Mouse (Mus musculus): ENCODE measurements around the gene Atrnl1. TPM values are rescaled to one million over a fixed set of nuclear protein-coding genes. Genes with fewer than 3 reads are reported as not detected.

Atrnl1 gene
- 1 to 10 TPM; 4.4 to 5.0 TPM for total RNA-seq (2021)
- long read RNA-seq, experiment 1, full-length matches to known transcripts = 1 of 1 reads
- long read RNA-seq, experiment 1, partial matches to known transcripts = 0 of 1 reads
- long read RNA-seq, experiment 1, other reads (novel, unspliced or antisense) = 0 of 1 reads
- long read RNA-seq, experiment 2 = 0 reads

DNA sequence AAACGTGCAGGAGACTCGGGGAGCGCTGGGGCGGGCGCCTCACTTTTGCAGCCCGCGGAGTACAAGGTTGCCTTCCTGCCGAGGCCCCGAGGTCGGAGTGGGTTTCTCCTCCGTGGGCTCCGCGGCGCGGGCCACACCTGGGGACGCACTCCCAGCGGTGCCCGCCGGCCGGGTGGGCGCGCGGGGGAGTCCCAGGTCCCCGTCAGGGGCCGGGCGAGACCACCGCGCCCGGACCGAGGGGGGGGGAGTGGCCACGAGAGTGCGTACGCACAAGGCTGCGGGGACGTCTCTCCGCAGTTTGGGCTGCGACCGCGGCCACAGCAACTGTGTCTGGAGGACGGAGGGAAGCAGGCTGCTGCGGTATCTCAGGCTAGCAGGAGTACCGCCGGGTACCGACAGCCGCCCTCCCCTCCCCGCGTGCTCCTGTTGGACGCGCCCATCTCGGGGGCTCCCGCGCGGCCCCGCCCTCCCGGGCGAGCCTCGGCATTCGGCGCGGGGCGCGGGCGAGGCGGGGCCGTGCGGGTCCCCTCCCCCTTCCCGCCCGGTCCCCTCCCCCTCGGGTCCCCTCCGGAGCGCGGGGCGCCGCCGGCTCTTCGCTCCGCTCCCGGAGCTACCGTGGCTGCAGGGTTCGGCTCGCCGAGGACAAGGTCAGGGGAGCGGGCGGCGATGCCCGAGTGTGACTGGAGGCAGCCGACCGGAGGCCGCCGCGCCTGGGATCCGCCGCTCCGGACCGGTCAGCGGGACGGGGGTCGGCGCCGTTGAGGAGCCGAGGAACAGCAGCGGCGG is at the start of gene Atrnl1:
Atrnl1 (plus strand) TSS at position 559 of the 786 bp plus-strand sequence.
- DNase-seq (ENCODE audit: low spot score) = peak; percentile 79

DNA sequence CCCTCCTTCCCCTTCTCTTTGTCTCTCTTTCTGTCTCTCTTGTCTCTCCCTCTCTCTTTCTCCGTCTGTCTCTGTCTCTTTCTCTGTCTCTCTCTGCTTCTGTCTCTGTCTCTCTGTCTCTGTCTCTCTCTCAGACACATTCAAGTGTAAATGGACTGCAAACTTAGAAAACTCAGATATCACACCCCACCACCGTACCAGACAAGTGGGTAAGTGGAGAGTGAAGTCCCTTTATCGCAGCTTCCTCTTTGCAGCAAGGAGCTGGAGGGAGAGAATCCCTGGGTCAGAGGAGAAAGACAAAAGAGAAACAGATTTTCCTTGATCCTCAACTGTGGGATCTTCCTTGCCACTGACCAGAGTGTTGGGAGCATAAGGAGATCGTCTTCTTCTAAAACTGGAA is 49.3 kb upstream of the Atrnl1 start:
- DNase-seq (ENCODE audit: low spot score) = no peak

DNA sequence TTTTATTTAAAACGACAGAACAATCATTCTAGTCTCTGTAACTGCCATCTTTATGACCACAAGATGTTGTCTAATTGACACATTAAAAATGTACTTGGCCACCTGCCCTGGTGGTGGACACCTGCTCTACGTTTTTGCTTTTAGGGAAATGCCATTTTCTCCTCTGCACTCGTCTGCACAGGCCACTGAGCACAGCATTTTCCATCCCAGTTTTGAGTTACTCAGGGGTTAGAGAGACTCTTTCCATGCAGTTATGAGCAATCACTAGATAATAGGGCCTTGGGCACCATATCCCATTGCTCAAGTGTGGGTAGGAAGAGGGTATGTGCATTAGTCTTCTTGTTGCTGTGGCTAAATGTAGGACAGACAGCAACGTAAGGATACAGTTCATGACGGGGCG is 41.8 kb upstream of the Atrnl1 start:
- no peak for DNase-seq (ENCODE audit: low spot score)

DNA sequence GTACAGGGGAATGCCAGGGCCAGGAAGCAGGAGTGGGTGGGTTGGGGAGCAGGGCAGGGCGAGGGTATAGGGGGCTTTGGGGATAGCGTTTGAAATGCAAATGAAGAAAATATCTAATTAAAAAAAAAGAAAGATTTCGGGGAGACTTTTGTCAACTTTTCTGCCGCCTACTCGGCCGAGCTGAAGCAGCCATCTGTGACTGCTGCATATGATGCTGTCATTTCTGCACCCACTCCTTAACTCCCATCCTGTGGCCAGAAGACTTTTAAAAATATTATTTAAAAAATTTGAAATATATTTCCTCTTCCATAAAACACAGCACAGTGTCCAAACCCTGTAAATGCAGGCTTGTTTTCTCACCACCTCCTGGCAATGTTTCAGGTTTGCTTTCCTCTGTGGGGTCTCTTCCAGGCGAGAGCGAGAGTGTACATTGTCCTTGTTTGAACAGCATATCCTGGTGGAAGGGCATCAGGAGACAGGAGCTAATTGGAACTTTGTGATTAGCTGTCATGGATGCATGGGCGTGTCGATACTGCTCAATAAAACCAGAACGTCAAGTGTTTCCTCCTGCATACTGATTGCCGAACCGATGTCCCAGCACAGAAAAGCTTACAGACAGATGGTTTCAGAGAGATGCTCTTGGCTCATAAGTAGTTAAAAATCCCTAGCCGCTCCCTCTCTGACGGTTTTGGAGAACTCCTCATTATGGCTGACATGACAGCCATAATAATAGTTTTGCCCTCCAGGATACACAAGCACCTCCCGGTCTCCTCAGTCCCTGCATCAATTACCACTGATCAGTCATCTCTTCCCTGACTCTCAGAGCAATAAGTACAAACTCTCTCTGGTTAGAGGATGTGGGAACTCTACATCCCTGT is 38.2 kb upstream of the Atrnl1 start:
- DNase-seq (ENCODE audit: low spot score) = no peak

DNA sequence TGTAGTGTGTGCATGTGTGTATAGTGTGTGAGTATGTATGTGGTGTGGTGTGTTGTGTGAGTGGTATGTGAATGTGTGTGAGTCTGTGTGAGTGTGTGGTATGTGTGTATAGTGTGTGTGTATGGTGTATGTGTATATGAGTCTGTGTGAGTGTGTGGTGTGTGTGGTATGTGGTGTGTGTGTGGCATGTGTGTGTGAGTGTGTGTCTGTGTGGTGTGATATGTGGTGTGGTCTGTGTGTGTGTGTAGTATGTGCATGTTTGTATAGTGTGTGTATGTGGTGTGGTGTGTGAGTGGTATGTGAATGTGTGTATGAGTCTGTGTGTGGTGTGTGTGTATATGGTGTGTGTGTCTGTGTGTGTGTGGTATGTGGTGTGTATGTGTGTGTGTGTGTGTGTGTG is 37.4 kb upstream of the Atrnl1 start:
- DNase-seq (ENCODE audit: low spot score) = no peak

DNA sequence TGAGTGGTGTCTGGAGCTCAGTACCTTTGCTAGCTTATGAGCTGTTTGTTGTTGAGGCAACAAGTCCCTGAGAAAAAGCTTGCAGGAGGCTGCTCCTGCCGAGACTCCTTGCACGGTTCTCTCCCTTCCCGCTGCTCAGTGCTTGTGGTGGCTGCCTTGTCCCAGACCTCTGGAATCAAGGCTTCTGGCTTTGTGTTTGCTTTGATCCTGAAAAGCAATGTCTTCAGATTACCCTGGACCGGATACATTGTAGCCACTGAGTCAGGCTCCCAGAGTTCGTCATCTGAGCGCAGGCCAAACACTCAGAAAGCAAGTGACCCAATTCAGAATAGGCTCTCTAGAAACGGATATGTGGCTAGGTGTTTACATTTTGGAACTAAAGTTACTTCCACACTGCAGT is 35.8 kb upstream of the Atrnl1 start:
- DNase-seq (ENCODE audit: low spot score) = no peak

DNA sequence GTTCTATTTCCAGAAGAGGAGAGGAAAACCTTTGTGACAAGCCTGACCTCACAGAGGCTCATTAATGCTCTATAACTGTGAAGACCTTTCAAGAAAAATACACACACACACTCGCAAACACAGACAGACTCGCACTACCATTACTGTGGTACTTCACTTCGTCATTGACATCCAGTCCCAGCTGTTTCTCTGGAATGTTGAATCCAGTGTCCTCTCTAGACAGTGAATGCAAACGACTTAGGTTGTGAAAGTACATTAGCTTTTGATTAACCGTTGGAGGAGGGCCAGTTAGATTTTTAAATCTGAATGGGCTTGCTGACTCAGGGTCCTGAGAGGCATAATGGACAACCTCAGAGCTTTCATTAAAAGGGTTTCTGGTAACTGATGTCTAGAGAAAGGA is 34.0 kb upstream of the Atrnl1 start:
- DNase-seq (ENCODE audit: low spot score) = no peak

DNA sequence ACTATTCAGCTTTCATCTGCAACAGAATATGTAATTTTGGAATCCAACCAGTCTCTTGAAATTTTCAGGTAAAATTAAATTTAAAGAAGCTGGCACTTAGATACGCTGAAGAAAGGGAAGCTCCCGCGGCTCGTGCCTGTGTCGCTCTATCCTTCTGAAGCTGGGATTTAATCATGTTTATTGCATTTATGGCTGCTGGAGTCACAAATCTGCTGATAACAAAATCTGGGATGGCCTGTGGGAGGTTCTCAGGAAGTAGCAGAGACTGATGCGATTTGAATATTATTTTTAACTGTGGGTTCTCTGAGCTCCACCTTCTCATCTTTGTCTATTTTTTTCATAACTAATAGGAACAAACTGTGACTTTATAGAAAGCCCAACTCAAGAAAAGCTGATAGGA is 33.6 kb upstream of the Atrnl1 start:
- no peak for DNase-seq (ENCODE audit: low spot score)

DNA sequence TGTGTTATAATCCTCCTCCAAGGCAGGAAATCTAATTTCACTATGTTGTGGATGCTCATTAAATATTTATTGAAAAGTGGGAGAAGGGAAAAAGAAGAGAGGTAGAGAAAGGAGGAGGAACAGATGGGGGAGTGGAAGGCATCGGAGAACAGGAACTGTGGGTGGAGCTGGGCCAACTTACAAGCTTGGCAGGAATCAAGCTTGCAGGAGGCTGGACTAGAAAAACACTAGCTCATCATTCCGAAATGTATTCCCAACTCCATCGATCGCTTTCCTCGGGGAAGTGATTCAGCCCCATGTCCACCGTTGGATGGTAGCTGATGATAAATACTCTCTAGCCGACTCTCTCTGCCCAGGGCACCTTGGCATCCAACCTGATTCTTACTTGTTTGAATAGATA is 29.9 kb upstream of the Atrnl1 start:
- peak; percentile 10 for DNase-seq (ENCODE audit: low spot score)

DNA sequence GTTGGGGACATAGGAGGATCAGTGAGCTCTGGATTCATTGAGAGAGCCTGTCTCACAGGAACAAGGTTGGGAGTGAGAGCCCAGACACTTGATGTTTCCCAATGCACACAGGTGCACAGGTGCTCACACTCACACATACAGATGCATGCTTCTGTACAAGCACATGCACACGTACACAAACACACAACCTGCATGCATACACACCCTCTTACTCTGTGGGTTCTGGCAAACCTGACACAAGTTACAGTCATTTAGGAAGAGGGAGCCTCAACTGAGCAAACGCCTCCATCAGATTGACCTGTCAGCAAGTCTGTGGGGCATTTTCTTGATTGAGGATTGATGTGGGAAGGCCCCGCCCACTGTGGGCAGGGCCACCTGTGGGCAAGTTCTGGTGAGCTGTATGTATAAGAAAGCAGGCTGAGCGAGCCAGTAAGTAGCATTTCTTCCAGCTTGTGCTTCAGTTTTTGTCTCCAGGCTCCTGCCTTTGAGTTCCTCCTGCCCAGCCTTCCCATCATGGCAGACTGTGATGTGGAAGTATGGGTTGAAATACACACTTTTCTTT is 25.5 kb upstream of the Atrnl1 start:
- no peak for DNase-seq (ENCODE audit: low spot score)

DNA sequence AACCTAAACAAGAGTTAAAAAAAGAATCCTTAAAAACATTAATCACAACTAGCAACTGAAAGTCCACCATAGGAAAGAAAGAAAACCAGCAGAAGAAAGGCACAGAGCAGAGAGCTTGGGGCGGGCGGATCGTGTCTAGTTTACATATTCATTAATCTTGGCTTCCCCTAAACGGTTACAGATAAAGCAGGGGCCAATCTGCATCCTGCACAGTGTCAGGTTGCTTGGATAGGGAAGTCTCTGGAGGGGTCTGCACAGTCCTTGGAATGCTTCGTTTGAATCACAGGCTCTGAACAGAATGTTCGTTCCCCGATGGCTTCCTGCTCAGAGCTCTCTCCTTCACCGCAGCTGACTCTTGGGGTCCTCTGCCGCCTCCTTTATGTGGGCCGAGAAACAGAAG is 24.7 kb upstream of the Atrnl1 start:
- no peak for DNase-seq (ENCODE audit: low spot score)

DNA sequence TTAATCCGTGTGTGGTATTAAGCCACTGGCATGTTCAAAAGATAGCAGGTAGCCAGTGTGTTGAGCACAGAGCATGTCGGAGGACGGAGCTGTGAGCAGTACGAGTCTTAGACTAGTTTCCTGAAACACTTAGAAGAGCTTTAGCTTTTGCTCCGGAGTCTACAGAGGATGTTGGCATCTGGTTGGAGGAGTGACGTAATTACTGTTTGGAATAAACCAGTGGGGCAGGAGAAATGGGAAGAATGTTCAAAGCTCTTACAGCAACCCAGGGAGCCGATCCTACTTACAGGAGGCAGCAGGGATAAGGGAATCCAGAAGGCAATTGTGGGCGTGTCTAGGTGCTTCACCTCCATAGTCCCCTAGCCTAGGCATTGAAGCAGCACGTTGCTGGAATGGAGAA is 21.3 kb upstream of the Atrnl1 start:
- no peak for DNase-seq (ENCODE audit: low spot score)

DNA sequence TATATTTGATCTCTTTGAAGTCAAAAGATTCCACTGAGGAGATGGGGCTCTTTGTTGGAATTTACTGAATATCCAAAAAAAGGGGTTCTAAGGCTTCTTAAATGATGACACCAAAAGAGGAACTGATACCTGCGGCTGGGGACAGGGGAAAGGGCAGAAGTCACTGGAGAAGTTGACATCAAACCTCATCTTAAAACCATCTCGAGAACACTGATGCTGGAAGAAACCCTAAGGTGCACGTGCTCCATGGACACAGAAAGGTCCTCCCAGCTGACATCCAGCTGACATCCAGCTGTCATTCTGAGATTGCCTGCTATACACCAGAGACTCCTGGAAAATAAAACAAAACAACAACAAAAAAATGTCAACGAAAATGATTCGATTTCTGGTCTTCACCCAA is 19.9 kb upstream of the Atrnl1 start:
- DNase-seq (ENCODE audit: low spot score) = no peak

DNA sequence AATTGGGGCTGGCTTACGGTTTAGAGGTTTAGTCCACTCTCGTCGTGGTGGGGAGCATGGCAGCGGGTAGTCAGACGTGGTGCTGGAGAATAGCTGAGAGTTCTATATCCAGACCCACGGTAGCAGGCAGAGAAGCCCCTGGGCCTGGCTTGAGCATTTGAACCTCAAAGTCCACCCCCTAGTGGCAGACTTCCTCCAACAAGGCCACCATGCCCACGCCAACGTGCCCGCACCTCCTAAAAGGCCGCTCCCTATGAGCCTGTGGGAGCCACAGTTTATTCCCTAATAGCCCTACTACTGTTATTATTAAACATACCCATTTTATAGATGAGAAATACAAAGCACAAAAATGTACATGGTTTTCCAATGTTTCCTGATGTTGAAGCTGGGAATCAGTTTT is 19.2 kb upstream of the Atrnl1 start:
- no peak for DNase-seq (ENCODE audit: low spot score)

DNA sequence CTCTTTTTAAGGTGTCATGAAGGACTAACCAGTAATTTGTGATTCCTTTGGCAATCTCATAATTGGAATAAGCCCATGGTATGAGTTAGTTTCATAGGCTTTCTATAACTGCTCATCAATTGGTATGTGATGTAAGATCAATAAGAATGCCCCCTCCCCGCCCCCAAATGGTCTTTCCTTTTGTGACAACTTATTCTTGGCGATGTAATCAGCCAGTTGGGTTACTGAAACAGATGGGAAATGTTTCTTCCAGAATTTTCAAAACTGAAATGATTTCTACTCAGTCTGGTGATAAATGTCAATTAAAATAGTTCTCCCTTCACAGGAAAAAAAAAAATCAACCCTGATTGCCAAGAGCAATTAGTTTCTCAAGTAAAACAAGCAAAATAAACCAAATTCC is 18.5 kb upstream of the Atrnl1 start:
- no peak for DNase-seq (ENCODE audit: low spot score)

DNA sequence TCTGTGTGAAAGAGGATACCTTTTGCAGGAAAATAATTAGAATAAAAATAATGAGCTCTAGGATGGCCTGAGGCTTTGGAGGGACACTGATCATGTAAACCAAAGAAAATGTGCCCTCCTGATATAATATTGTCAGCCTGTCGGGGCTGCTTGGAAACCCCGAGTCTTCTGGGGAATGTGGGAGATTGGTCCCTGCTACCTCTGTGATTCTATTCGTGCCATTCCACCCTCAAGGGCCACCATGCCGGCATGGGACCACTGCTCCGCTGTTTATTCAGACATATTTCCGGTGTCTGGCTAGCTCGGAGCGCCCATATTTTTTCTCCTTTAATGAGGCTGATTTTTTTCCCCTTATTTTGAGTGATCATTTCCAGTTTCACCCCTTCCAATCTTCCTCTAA is 11.7 kb upstream of the Atrnl1 start:
- DNase-seq (ENCODE audit: low spot score) = no peak

DNA sequence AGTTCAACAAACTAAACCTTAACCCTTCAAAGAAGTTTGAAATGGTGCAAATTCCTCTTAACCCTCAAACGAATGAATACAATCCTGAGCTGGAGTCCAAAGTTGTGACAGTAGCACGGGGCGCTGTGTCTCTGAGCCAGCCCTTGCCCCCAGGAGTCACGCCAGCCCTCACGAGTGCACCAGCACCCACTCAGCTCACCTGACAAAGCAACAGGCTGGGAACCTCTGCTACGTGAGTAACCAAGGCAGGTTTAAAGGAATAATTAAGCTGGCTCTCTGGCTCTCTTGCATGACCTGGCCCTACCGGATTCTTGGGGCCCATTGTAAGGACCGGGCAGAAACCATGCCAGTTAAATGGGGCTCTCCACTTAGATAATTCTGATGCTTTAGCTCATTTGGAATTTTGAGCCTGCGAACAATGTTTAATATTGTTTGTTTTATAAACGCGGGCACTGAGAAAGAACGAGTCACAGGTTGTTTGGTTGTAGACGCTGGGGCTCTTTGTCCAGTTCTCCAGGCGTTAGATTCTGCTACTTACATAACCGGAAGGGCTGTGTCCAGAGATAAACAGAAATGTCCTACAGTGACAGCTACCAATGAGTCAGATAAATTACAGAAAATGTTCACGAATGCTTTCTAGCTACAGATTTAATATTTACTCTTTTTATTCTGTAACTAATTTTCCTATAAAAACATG is 10.5 kb upstream of the Atrnl1 start:
- DNase-seq (ENCODE audit: low spot score) = no peak

DNA sequence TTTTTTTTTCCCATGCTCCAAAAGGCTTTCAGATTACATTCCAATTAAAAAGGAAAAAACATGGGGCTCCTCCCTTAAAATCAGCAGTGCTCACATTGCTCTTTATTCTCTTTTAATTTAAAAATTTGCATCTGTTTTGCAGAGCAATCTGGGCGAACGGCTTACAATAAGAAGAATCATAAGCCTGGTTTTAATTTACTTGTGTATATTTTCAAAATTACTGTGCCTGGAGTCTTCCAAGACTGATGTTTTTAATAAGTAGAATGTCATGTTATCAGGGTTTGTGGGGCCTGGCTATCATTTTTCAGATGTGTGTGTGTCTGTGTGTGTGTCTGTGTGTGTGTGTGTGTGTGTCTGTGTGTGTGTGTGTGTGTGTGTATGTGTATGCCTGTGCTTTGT is 9.9 kb upstream of the Atrnl1 start:
- DNase-seq (ENCODE audit: low spot score) = no peak

DNA sequence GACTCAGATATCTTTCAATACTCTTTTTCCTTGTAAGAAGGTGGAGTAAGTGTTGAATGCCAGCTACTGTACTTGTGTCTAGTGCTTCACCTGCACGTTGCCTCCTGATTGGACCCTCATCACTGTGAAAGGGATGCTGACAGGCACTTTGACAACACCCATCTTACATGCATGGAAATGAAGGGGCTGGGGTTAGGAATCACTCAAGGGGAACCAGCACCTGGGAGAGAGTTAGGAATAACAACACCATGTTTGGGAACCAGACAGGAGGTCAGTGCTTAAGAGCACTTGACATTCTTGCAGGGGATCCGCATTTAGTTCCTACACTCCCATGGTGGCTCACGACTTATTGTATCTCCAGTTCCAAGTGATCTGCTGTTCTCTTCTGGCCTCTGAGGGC is 7.2 kb upstream of the Atrnl1 start:
- DNase-seq (ENCODE audit: low spot score) = no peak

DNA sequence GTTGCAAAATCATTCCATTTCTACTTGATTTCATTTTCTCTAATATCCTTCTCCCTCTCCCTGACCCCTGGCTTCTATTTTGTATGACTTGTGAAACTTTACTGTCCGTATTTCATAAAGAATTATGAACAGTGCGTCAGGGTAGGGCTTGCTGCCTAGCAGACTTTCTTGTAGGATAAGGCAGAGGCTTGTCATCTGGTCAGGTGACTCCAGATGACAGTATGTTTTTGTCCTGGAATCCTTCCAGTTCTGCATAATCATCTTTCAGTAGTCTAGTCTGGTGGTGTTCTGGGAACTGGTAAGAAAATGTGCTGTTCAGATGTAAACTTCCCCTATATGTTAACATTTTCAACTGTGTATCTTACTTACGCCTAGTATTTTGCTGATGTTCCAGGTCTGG is 4.9 kb upstream of the Atrnl1 start:
- no peak for DNase-seq (ENCODE audit: low spot score)

DNA sequence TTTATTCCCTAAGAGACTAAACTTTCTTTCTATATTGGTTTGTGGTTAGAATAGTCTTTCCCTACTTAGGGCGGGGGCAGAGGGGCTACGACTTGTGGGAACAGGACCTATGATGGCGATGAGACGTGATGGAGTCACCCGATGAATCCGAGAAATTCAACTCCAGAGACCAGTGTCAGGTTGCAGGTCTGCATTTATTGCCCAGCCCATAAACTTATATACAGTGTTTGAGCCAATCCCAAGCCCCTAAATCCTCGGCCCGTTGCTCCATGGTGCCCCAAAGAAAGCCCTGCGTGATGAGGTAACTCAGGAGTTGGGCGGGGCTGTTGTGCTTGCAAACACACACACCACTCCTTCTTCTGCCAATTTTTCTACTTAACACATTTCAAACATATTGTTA is 4.5 kb upstream of the Atrnl1 start:
- no peak for DNase-seq (ENCODE audit: low spot score)

Data from gastrocnemius, adult 18-20 months (tissue).